Mouse (Mus musculus) mouse embryonic stem cell (cell line): ENCODE measurements around the gene Misp.

ENCODE experiments used
- in situ Hi-C, 2 experiments: fragments of 300-500 bp; cut with MboI; formaldehyde crosslinking; loops; 1 replicate in 1 of 2; 3 replicates in 1 of 2; pipeline ENCODE4 v1.14.3; 2019 to 2020; ENCODE audit warnings: low sequenced_read_pairs in 2 of 2, low pct_unique_long_range_greater_than_20kb in 1 of 2, mixed read lengths in 1 of 2; ENCODE audit not compliant: unreplicated experiment in 1 of 2

Gene Misp

GRCm38 (mm10) chr10:79843476-79843875, 22.7 kb downstream of the Misp start:
- in situ Hi-C loops, result no loop called here

- in situ Hi-C loops, result no loop called here
These were observed 25.8 kb downstream of the Misp start for GRCm38 (mm10) chr10:79846553-79846952.

GRCm38 (mm10) chr10:79849941-79850628, 29.3 kb downstream of the Misp start:
- in situ Hi-C loops, result no loop called here

- in situ Hi-C loops, result no loop called here
These were observed 30.9 kb downstream of the Misp start for GRCm38 (mm10) chr10:79851653-79852052.

- in situ Hi-C loops, result no loop called here
These were observed 31.5 kb downstream of the Misp start for GRCm38 (mm10) chr10:79852107-79852789.

GRCm38 (mm10) chr10:79852827-79853226, 32.0 kb downstream of the Misp start:
- in situ Hi-C loops, result no loop called here

GRCm38 (mm10) chr10:79853392-79853791, 32.6 kb downstream of the Misp start:
- in situ Hi-C loops, result no loop called here

GRCm38 (mm10) chr10:79853860-79854795, 33.3 kb downstream of the Misp start, which contains the start of gene Ptbp1:
Ptbp1 (plus strand) TSS chr10:79854427.
- in situ Hi-C loops, result no loop called here

- in situ Hi-C loops, result no loop called here
These were observed 34.2 kb downstream of the Misp start for GRCm38 (mm10) chr10:79854801-79855541.

GRCm38 (mm10) chr10:79855558-79856184, 34.9 kb downstream of the Misp start:
- in situ Hi-C loops, result no loop called here

- in situ Hi-C loops, result no loop called here
These were observed 35.5 kb downstream of the Misp start for GRCm38 (mm10) chr10:79856280-79856679.

- in situ Hi-C loops, result no loop called here
These were observed 36.1 kb downstream of the Misp start for GRCm38 (mm10) chr10:79856704-79857451.

GRCm38 (mm10) chr10:79857452-79857811, 36.6 kb downstream of the Misp start:
- in situ Hi-C loops, result no loop called here

GRCm38 (mm10) chr10:79857894-79858293, 37.1 kb downstream of the Misp start:
- in situ Hi-C loops, result no loop called here

GRCm38 (mm10) chr10:79858416-79859074, 37.8 kb downstream of the Misp start:
- in situ Hi-C loops, result no loop called here

GRCm38 (mm10) chr10:79859116-79859515, 38.3 kb downstream of the Misp start:
- in situ Hi-C loops, result no loop called here
